Mouse (Mus musculus): Measurements from ENCODE around the gene Ltbp1.

GRCm38 (mm10) chr17:75437239-75437750 lies 431.9 kb downstream of the Ltbp1 start:
- TF ChIP-seq CTCF (IDR thresholded peaks at IDR 0.05; ENCODE audit: insufficient read depth, low read depth, low read length) = no peak
- no peak for TF ChIP-seq POLR2A (IDR thresholded peaks at IDR 0.05; ENCODE audit: insufficient read depth, low read depth, low read length)

Data from olfactory bulb, adult 2 months (tissue).